Mouse (Mus musculus) activated CD4-positive, CD25-positive, alpha-beta regulatory T cell, adult 4 months (primary cell): ENCODE results near the gene Sptb. TPM values are rescaled to one million over a fixed set of nuclear protein-coding genes. Genes with fewer than 3 reads are reported as not detected.

Experiments
- ATAC-seq: one replicate; pipeline ENCODE4 v1.8.0; 2017
- polyA plus RNA-seq, 2 experiments: library from polyadenylated mRNA; unstranded; fragments of 100-300 nt; shearing (Covaris generic); gene quantifications; one replicate each; pipeline ENCODE4 v1.2.1; 2017

Sptb gene
- polyA plus RNA-seq, 2 experiments from 2014 or later, result 0.28 to 0.37 TPM

DNA sequence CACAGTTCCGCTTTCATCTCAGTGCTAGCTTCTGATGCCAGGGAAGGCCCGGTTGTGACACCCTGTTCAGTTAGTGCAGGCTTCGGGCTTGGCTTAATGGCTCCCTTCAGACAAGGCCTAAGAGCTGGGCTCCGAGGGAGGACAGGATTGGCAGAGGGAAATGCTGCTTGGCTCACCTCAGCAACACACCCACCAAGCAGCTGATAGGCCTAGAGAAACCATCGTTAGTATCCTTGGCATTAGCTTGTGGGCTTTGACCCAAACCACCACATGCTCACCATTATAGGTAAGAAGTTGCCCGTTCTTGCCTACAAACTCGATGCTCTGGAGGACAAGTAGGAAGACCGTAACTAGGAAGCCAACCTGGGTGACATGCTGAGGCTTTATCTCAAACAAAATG, 38.3 kb downstream of the Sptb start:
- no peak for ATAC-seq

GRCm38 (mm10) chr12:76670533-76671086, 39.7 kb downstream of the Sptb start:
- ATAC-seq, result no peak

DNA sequence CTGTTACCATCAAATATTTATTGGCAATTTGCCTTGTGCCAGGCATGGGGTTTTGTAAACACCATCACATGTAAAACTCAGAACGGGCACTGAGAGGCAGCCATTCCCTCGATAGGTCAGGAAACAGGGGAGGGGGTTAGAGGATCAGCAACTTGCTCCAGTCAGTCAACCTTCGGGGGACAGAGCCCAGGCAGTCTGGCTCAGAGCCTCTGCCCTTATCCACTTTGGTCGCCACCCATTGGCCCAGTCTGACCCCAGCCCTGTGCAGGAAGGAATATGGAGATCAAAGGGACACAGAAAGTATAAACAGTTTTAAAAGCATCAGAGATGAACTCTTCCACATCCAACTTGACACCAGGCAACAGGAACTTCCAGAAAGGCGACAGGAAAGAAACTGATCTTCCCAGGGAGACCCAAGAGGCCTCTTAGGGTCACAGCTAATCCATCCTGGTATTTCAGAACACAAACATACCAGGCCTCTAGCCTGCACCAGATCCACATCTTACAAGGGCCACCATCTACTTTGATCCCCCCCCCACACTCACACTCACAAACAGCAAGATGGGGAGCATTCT, 40.3 kb downstream of the Sptb start:
- no peak for ATAC-seq

- ATAC-seq, result no peak
These were observed 41.5 kb downstream of the Sptb start for GRCm38 (mm10) chr12:76668654-76669419.

- ATAC-seq, result no peak
These were observed 58.5 kb downstream of the Sptb start for GRCm38 (mm10) chr12:76651788-76652345.

DNA sequence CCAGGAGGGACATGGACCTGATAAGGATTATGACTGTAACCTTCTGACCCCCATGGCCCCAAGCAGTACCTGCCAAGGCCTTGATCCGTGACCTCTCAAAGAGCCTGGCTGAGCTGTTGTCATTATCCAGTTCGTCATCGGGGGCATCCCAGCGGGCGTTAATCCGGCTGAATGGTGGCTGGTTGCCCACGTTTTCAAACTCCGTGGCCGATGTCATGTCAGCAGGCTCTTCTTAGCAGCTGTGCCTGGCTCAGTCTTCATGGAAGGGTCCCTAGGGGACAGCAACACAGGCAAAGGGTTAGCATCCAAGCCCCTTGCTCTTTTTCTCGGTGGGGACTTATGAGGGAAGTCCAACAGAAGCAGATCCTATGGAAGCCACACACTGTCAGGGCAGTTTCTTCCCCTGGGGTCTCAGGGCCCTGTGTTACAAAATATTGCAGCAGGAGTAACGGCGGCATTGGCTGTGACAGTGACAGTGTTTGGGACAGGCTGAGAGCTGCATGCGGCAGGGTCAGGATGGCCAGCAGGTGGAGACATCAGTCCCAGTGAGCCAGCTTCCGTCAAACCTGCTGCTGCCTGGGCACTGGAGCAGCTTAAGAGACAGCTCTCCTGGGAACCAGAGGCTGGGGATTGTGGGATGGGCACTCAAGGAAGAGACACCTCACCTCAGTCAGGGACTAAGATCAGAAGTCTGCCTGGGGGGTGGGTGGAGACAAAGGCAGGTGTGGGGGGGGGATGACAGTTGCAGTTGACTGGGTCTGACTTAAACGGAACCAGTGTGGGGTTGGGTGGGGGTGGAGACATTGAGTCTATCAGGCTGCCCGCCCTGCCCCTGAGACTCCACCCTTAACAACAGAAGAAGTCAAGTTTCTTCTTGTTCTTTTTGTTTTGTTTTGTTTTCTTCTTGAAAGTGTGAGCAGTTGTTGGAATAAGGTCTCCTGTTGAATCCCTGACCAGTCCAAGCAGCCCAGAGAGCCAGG, 60.3 kb downstream of the Sptb start:
- ATAC-seq, result peak; percentile 63

DNA sequence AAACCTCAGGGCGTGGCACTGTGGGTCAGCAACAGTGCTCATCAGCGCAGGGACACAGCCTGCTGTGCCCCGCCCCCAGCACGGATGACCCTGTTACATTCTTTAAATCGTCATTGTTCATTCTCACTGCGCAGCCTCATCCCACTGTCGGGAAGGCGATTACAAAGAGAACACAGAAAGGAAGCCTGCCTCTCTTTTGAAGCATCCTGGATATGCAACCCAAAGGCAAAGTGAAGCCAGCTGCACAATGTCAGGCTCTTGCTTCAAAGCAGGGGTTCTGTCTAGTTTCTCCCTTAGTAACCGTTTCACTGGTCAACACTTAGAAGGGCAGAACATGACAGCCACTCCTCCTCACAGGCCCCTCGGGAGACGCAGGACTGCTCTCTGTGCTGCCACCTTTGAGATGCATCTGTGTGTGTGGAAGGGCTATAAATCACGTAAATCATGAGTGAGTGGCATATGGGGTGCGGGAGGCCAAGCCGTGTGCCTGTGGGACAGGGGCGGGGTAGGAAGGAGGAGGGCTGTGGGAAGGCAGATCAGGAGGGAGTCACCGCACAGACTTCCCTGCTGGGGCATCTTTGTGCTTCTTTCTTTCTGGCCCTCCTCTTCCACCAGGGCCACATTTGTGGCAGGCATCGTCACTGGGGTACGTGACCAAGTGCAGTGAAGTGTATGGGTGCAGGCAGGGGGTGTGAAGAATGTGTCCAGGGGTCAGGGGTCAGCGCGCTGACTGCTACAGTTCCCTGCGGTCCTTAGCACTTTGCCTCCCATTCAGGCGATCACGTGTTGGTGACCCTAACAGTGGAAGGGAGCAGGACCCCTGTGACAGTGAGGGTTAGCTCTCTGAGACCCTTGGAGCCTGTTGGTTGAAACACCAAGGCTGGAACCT, 64.9 kb downstream of the Sptb start:
- no peak for ATAC-seq

DNA sequence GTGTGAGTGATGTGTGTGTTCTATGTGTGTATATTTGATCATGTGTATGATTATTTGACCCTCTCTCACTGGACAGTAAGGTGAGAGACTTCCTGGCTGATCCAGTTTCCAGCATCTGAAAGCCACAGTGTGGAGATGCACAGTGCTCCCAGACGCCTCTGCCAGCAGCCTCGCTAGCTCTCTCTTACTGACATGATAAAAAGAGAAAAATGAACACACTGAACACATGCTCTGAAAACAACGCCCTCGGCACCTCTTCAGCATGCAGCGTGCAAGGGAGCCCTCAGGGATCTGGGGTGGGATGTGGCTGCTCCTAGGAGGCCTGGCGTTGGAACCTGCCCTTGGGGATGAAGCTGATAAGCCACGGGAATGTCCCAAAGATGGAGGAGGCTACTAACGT, 66.7 kb downstream of the Sptb start:
- no peak for ATAC-seq

DNA sequence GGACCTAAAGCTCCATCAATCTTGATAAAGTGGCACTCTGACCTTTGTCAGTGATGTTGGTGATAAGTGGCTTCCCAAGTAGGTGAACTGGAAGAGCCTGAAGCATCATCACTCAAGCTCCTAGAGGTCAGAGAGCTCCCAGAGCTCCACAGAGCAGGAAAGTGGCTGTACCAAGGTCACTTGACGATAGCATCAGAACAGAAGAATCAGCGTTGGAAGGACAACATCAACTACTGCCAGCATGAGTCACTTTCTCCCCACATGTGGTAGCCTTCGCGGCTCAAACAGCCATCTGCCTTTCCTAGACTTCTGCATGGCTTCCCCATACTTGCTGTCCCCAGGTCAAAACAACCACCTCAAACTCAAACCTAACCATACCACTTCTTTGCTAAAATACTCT, 67.7 kb downstream of the Sptb start:
- no peak for ATAC-seq

GRCm38 (mm10) chr12:76640620-76641019, 69.7 kb downstream of the Sptb start:
- ATAC-seq, result no peak

DNA sequence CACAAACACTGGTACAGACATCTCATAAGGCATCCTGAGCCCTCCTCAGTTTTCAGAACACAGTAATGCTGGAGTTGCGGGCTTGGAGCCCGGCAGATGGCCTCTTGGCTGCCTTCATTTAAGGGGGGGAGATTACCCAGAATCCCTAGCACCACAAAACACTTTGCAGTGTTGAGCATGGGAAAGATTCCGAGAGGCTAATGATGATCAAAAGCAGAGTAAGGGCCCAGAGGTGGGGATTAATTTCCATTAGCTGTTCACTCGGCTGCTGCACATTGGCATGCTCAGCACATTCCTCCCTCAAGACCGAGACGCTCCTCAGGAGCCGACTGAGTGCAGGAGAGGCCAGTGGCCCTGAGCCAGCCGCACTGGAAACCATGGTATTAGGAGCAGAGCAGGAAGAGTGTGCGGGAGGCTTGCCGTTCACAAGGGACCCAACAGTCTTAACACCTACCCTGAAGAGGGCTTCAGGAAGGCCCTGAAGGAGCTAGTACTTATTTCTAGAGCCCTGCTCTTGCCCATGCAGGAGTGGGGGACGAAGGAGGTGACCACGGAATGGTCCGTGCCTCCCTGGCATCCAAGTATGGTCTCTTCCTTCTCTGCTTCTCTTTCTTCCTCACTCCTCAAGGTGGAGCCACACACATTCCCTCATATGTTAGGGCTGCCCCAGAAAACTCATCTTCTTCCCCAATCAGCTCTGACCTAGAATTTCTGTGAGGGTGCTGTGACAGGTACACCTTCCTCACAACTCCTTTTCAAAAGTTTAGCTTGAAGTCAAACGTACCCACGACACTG, 75.3 kb downstream of the Sptb start:
- no peak for ATAC-seq

GRCm38 (mm10) chr12:76623374-76623773, 87.0 kb downstream of the Sptb start:
- ATAC-seq, result no peak

- no peak for ATAC-seq
These were observed 90.5 kb downstream of the Sptb start for GRCm38 (mm10) chr12:76619847-76620246.

GRCm38 (mm10) chr12:76618175-76618574, 92.2 kb downstream of the Sptb start:
- no peak for ATAC-seq

DNA sequence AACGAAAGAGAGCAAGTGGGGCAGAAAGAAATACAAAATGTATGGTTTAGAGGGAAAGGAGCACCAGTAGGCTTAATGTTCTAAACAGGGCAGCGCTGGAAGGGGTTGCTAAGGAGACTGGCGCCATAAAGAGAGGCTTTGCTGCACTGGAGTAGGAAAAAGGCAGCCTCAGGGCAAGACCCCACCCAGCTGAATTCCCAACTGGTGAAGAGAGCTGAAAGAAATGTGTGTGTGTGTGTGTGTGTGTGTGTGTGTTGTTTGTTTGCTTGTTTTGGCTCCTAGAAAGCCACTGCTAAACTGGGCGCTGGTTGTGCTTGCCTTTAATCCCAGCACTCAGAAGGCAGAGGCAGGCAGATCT, 94.8 kb downstream of the Sptb start:
- no peak for ATAC-seq

DNA sequence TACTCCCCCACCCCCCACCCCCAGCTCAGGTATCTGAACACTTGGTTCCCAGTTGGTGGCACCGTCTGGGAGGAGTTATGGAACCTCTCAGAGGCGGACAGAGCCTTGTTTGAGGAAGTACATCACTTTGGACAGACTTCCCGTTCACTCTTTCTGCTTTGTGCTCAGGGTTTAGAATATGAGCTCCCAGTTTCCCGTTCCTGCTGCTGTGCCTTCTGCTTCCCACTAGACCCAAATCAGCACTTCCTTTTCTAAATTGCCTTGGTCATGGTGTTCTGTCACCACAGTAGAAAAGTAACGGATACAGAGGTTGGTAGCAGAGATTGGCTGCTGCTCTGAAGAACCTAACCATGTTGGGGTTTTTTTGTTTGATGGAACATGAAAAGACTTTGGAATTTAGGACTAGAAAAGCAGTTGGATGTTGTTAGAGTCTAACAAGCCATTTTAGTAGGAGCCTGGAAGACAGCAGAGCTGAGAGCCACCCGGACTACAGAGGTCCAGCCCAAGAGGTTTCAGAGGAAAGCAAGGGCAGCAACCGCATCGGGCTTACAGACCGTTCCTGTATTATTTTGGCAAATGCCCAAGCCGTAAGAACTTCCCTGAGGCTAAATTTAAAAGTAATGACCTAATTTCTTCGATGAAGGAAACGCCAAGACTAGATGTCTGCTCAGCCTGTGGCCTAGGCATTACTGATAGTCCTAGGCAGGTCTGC, 95.3 kb downstream of the Sptb start:
- ATAC-seq, result no peak

GRCm38 (mm10) chr12:76612621-76613020, 97.7 kb downstream of the Sptb start:
- ATAC-seq, result no peak

- no peak for ATAC-seq
These were observed 101.3 kb downstream of the Sptb start for GRCm38 (mm10) chr12:76608997-76609565.

DNA sequence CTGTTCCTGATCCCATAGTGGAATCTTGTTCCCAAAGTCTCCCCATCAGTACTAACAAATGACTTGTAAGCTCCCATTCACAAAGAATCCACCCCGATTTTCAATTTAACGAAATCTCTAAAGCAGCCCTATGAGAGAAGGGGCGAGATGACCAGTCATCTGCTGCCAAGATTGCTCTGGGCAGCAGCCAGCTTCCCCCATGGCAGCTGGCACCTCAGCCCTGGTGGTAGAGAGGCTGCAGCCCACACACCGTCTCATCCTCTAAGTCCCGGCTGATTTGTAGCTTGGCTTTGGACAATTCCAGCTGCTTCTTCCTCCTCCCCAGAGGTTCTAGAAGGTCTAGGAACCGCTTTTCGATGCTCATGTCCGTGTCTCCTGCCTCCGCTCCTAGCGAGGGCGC, 102.1 kb downstream of the Sptb start:
- ATAC-seq, result no peak

- no peak for ATAC-seq
These were observed 104.5 kb downstream of the Sptb start for GRCm38 (mm10) chr12:76605837-76606236.
